Mouse (Mus musculus): ENCODE data around the gene Tlnrd1. TPM values are rescaled to one million over a fixed set of nuclear protein-coding genes. Genes with fewer than 3 reads are reported as not detected.

Tlnrd1 gene
- polyA plus RNA-seq (2012), result 55.1 and 74.1 TPM in 2 replicates

- TF ChIP-seq GATA1 (IDR thresholded peaks at IDR 0.05; ENCODE audit: low read length), result no peak
Observed at GRCm38 (mm10) chr7:83884021-83884658, at the start of gene Tlnrd1, which contains the start of gene Mesd. Tlnrd1 (minus strand) TSS chr7:83884305. Mesd (plus strand) TSS chr7:83884466.

GRCm38 (mm10) chr7:83921637-83922036, 37.5 kb upstream of the Tlnrd1 start:
- no peak for TF ChIP-seq GATA1 (IDR thresholded peaks at IDR 0.05; ENCODE audit: low read length)

- no peak for TF ChIP-seq GATA1 (IDR thresholded peaks at IDR 0.05; ENCODE audit: low read length)
Observed at GRCm38 (mm10) chr7:83920241-83920640, 36.1 kb upstream of the Tlnrd1 start.

GRCm38 (mm10) chr7:83914566-83914965, 30.5 kb upstream of the Tlnrd1 start:
- no peak for TF ChIP-seq GATA1 (IDR thresholded peaks at IDR 0.05; ENCODE audit: low read length)

- TF ChIP-seq GATA1 (IDR thresholded peaks at IDR 0.05; ENCODE audit: low read length), result no peak
Observed at GRCm38 (mm10) chr7:83913995-83914394, 29.9 kb upstream of the Tlnrd1 start.

GRCm38 (mm10) chr7:83913405-83913932, 29.4 kb upstream of the Tlnrd1 start:
- no peak for TF ChIP-seq GATA1 (IDR thresholded peaks at IDR 0.05; ENCODE audit: low read length)

- TF ChIP-seq GATA1 (IDR thresholded peaks at IDR 0.05; ENCODE audit: low read length), result no peak
Observed at GRCm38 (mm10) chr7:83911909-83912308, 27.8 kb upstream of the Tlnrd1 start.

- no peak for TF ChIP-seq GATA1 (IDR thresholded peaks at IDR 0.05; ENCODE audit: low read length)
Observed at GRCm38 (mm10) chr7:83904831-83905230, 20.7 kb upstream of the Tlnrd1 start.

- TF ChIP-seq GATA1 (IDR thresholded peaks at IDR 0.05; ENCODE audit: low read length), result no peak
Observed at GRCm38 (mm10) chr7:83902296-83903145, 18.4 kb upstream of the Tlnrd1 start.

- TF ChIP-seq GATA1 (IDR thresholded peaks at IDR 0.05; ENCODE audit: low read length), result no peak
Observed at GRCm38 (mm10) chr7:83901425-83901824, 17.3 kb upstream of the Tlnrd1 start.

GRCm38 (mm10) chr7:83900519-83900918, 16.4 kb upstream of the Tlnrd1 start:
- no peak for TF ChIP-seq GATA1 (IDR thresholded peaks at IDR 0.05; ENCODE audit: low read length)

GRCm38 (mm10) chr7:83898267-83898666, 14.2 kb upstream of the Tlnrd1 start:
- TF ChIP-seq GATA1 (IDR thresholded peaks at IDR 0.05; ENCODE audit: low read length), result no peak

GRCm38 (mm10) chr7:83896077-83896740, 12.1 kb upstream of the Tlnrd1 start:
- TF ChIP-seq GATA1 (IDR thresholded peaks at IDR 0.05; ENCODE audit: low read length), result no peak

GRCm38 (mm10) chr7:83894348-83894747, 10.2 kb upstream of the Tlnrd1 start:
- TF ChIP-seq GATA1 (IDR thresholded peaks at IDR 0.05; ENCODE audit: low read length), result no peak

GRCm38 (mm10) chr7:83892333-83892669, 8.2 kb upstream of the Tlnrd1 start:
- TF ChIP-seq GATA1 (IDR thresholded peaks at IDR 0.05; ENCODE audit: low read length), result no peak
